Mouse (Mus musculus) neural tube, embryonic 11.5 days (tissue): Measurements from ENCODE around the gene Ttll5. TPM values are rescaled to one million over a fixed set of nuclear protein-coding genes. Genes with fewer than 3 reads are reported as not detected.

Experiments used
- ATAC-seq: fragments of 200-750 bp; cut with Nextera tagmentation; 2 replicates; pipeline ENCODE4 v1.8.0; 2017; ENCODE audit warnings: moderate number of reproducible peaks, mild to moderate bottlenecking, moderate TSS enrichment, moderate library complexity; ENCODE audit not compliant: insufficient read depth, low FRiP score, low TSS enrichment
- DNase-seq: peaks from one replicate; pipeline ENCODE4 v3.0.0-alpha.2; 2015; ENCODE audit warnings: low spot score
- H3K27ac ChIP-seq: fragments of 300-500 bp; sonication (generic); 2 replicates; pipeline ENCODE4 v1.5.1; 2014; ENCODE audit warnings: low read depth, mild to moderate bottlenecking, low read length
- H3K27me3 ChIP-seq: fragments of 300-500 bp; sonication (generic); 2 replicates; pipeline ENCODE4 v1.6.1; 2014; ENCODE audit warnings: mild to moderate bottlenecking, low read length, mixed read lengths; ENCODE audit not compliant: control insufficient read depth, insufficient read depth
- H3K36me3 ChIP-seq: fragments of 300-500 bp; sonication (generic); 2 replicates; pipeline ENCODE4 v1.6.1; 2014; ENCODE audit warnings: mild to moderate bottlenecking, low read length, moderate library complexity, mixed read lengths; ENCODE audit not compliant: control insufficient read depth, insufficient read depth
- H3K4me1 ChIP-seq: fragments of 300-500 bp; sonication (generic); 2 replicates; pipeline ENCODE4 v1.6.1; 2014; ENCODE audit warnings: low read length, mixed read lengths; ENCODE audit not compliant: control insufficient read depth, insufficient read depth
- H3K4me2 ChIP-seq: fragments of 300-500 bp; sonication (generic); 2 replicates; pipeline ENCODE4 v1.6.1; 2014; ENCODE audit warnings: low read depth, mild to moderate bottlenecking, moderate library complexity
- H3K4me3 ChIP-seq: fragments of 300-500 bp; sonication (generic); 2 replicates; pipeline ENCODE4 v1.5.1; 2014; ENCODE audit warnings: low read depth, low read length
- H3K9ac ChIP-seq: fragments of 300-500 bp; sonication (generic); 2 replicates; pipeline ENCODE4 v1.6.1; 2014; ENCODE audit warnings: mild to moderate bottlenecking, low read length
- H3K9me3 ChIP-seq: fragments of 300-500 bp; sonication (generic); 2 replicates; pipeline ENCODE4 v1.6.1; 2016; ENCODE audit warnings: low read length; ENCODE audit not compliant: control insufficient read depth
- WGBS: fragments of 180-500 bp; shearing (Covaris S2); extraction: QIAGEN DNeasy Blood & Tissue Kit; methylation state at CpG from one replicate; pipeline ENCODE4 v1.1.7; 2014; 5-methylcytosine and 5-hydroxymethylcytosine counted together
- polyA plus RNA-seq: library from polyadenylated mRNA; unstranded; fragments of >200 nt; fragmentation: Nextera tagmentation; extraction: Ambion mirVana; gene quantifications from 2 replicates; pipeline ENCODE4 v1.2.1, GENCODE M21; 2014

Gene Ttll5
- polyA plus RNA-seq, 1 experiment from 2014 or later: 14.2 TPM

- no peaks in the 10 kb centered on the region for H3K27me3 ChIP-seq
- H3K4me3 ChIP-seq: no peak overlapping the region
- H3K4me1 ChIP-seq: no peaks in the 10 kb centered on the region
- no peak for DNase-seq
- 70% methylated on average over 4 of the region's 4 CpGs for WGBS
- H3K9me3 ChIP-seq: no peaks in the 10 kb centered on the region
- H3K36me3 ChIP-seq: 0 out of 2 replicates have a peak, but pooled peaks cover 3% of the 10 kb centered on the region
- H3K4me2 ChIP-seq: no peak overlapping the region
- no peak overlapping the region for H3K27ac ChIP-seq
- no peak overlapping the region for H3K9ac ChIP-seq
- no peak for ATAC-seq
These were observed 102.4 kb downstream of the Ttll5 start for GRCm38 (mm10) chr12:85926897-85927296.

- ATAC-seq (no peak), DNase-seq (no peak)
- H3K27me3 ChIP-seq: no peaks in the 10 kb centered on the region
- no peak overlapping the region for H3K9ac ChIP-seq
- 0 out of 2 replicates have a peak, but pooled peaks cover 3% of the 10 kb centered on the region for H3K36me3 ChIP-seq
- WGBS: 92% methylated on average over 10 of the region's 10 CpGs
- H3K27ac ChIP-seq: no peak overlapping the region
- no peak overlapping the region for H3K4me3 ChIP-seq
- no peaks in the 10 kb centered on the region for H3K4me1 ChIP-seq
- H3K9me3 ChIP-seq: no peaks in the 10 kb centered on the region
- no peak overlapping the region for H3K4me2 ChIP-seq
These were observed 104.1 kb downstream of the Ttll5 start for GRCm38 (mm10) chr12:85928513-85928912.

DNA sequence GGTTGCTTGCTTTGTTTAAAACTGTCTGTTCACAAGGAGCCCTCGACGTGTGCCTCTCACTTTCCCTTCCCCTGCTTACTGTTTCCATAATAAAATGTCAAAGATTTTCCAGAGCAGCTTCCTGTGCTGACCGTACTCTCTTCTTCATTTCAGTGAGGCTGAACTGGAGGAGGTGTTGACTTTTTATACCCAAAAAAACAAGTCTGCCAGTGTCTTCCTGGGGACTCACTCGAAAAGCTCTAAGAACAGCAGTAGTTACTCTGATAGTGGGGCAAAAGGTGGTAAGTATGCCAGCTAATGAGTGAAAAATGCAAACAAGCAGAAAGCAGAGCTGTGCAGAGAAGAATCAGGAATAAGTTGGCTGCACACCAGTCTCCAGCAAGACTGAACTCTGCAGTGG, 105.3 kb downstream of the Ttll5 start:
- Histone ChIP-seq H3K4me1 (no peaks in the 10 kb centered on the region), H3K9me3 (no peaks in the 10 kb centered on the region), H3K36me3 (0 out of 2 replicates have a peak, but pooled peaks cover 3% of the 10 kb centered on the region), H3K4me2 (no peak overlapping the region), H3K27me3 (no peaks in the 10 kb centered on the region), H3K9ac (no peak overlapping the region), H3K27ac (no peak overlapping the region), H3K4me3 (no peak overlapping the region)
- DNase-seq: no peak
- 83% methylated on average over 4 of the region's 4 CpGs for WGBS
- ATAC-seq: no peak

GRCm38 (mm10) chr12:85930713-85931112, 106.3 kb downstream of the Ttll5 start:
- Histone ChIP-seq H3K4me3 (no peak overlapping the region), H3K36me3 (no peaks in the 10 kb centered on the region), H3K9ac (no peak overlapping the region), H3K27ac (no peak overlapping the region), H3K4me1 (no peaks in the 10 kb centered on the region), H3K4me2 (no peak overlapping the region), H3K9me3 (no peaks in the 10 kb centered on the region), H3K27me3 (no peaks in the 10 kb centered on the region)
- ATAC-seq (no peak), DNase-seq (no peak)
- 90% methylated on average over 3 of the region's 3 CpGs for WGBS

DNA sequence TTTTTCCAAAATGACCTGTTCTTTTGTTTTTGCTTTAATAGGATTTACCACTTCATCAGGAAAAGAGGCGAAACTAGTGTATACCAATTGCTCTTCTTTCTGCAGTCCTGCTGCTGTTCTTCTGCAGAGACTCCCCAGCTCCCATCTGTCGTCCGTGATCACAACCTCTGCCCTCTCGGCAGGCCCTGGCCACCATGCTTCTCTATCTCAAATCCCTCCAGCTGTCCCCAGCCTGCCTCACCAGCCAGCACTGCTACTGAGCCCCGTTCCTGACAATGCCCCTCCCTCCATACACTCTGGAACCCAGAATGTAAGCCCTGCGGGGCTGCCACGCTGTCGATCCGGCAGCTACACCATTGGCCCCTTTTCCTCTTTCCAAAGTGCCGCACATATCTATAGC, 108.8 kb downstream of the Ttll5 start:
- no peak overlapping the region for H3K4me2 ChIP-seq
- H3K27me3 ChIP-seq: no peaks in the 10 kb centered on the region
- H3K9ac ChIP-seq: no peak overlapping the region
- H3K27ac ChIP-seq: no peak overlapping the region
- ATAC-seq (no peak), DNase-seq (no peak)
- no peaks in the 10 kb centered on the region for H3K4me1 ChIP-seq
- H3K36me3 ChIP-seq: no peaks in the 10 kb centered on the region
- WGBS: 83% methylated on average over 10 of the region's 10 CpGs
- H3K4me3 ChIP-seq: no peak overlapping the region
- H3K9me3 ChIP-seq: no peaks in the 10 kb centered on the region

DNA sequence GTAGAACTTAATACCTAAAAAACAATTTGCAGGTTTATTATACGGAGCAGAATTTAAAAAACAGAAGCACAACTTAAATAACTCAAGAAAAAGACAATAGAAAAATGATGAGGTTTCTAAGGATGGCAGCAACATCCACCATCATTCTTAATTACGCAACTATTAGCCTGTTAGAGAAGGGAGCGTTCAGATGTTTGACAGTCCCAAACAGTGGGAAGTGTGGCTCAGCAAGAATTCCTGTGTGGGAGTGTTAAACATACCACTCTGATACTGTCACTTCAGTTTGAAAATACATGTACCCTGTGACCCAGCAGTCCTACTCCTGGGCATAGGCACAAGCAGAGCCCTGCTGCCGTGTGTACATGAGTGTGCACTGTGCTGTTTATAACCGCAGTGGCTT, 112.9 kb downstream of the Ttll5 start:
- H3K36me3 ChIP-seq: no peaks in the 10 kb centered on the region
- DNase-seq (no peak), ATAC-seq (no peak)
- no peak overlapping the region for H3K4me3 ChIP-seq
- H3K4me2 ChIP-seq: no peak overlapping the region
- H3K27ac ChIP-seq: no peak overlapping the region
- H3K9ac ChIP-seq: no peak overlapping the region
- no peaks in the 10 kb centered on the region for H3K9me3 ChIP-seq
- 94% methylated on average over 5 of the region's 5 CpGs for WGBS
- no peaks in the 10 kb centered on the region for H3K4me1 ChIP-seq
- no peaks in the 10 kb centered on the region for H3K27me3 ChIP-seq

- WGBS: 61% methylated on average over 10 of the region's 10 CpGs
- no peaks in the 10 kb centered on the region for H3K27me3 ChIP-seq
- no peak overlapping the region for H3K27ac ChIP-seq
- no peaks in the 10 kb centered on the region for H3K4me1 ChIP-seq
- no peaks in the 10 kb centered on the region for H3K36me3 ChIP-seq
- DNase-seq (peak; percentile 34), ATAC-seq (no peak)
- H3K4me2 ChIP-seq: no peak overlapping the region
- no peak overlapping the region for H3K9ac ChIP-seq
- H3K9me3 ChIP-seq: no peaks in the 10 kb centered on the region
- H3K4me3 ChIP-seq: no peak overlapping the region
These were observed 119.0 kb downstream of the Ttll5 start for GRCm38 (mm10) chr12:85943456-85943855.

DNA sequence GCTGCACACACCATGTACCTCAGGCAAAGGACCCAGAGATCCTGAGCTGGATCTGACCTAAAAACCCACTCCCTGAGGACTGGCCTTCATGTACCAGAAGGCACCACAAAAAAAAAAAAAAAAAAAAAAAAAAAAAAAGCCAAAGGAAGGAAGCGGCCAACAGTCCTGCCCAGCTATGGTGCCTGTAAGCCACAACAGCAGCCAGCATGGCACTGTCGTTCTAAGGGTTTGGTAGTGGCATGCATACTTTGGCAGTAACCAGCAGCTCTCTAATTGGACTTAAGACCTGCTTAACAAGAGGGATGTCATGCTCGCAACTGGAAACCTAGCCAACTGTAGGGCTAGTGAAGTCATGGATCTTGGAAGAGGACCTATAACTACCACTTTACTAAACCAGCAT, 120.0 kb downstream of the Ttll5 start:
- no peak overlapping the region for H3K4me2 ChIP-seq
- no peak overlapping the region for H3K4me3 ChIP-seq
- H3K4me1 ChIP-seq: no peaks in the 10 kb centered on the region
- no peak overlapping the region for H3K27ac ChIP-seq
- ATAC-seq (no peak), DNase-seq (no peak)
- WGBS: 97% methylated on average over 3 of the region's 3 CpGs
- H3K9ac ChIP-seq: no peak overlapping the region
- no peaks in the 10 kb centered on the region for H3K9me3 ChIP-seq
- no peaks in the 10 kb centered on the region for H3K36me3 ChIP-seq
- no peaks in the 10 kb centered on the region for H3K27me3 ChIP-seq

- Histone ChIP-seq H3K4me3 (no peak overlapping the region), H3K4me1 (no peaks in the 10 kb centered on the region), H3K27ac (no peak overlapping the region), H3K9ac (no peak overlapping the region), H3K9me3 (no peaks in the 10 kb centered on the region), H3K4me2 (no peak overlapping the region), H3K36me3 (no peaks in the 10 kb centered on the region), H3K27me3 (no peaks in the 10 kb centered on the region)
- WGBS: 91% methylated on average over 4 of the region's 4 CpGs
- no peak for ATAC-seq
- DNase-seq: no peak
These were observed 122.7 kb downstream of the Ttll5 start for GRCm38 (mm10) chr12:85947161-85947560.
